In the genomic region with DNA sequence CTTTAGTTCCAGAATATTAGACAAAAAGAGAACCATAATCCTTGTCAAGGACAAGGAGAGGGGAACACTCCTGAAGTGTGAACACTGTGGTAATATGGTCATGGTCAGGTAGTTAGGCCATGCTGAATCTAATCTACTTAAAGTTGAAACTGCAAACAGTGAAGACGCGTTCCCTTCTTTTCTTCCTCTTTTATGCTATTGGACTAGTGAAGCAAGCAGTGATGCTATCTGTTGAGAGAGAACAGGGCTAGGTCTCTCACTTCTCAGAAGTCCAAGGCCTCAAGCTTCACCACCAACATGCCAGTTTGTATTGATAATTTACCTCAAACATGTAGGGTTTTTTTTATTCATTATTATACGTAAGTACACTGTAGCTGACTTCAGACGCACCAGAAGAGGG, we compare ENCODE assay signal across 14 mouse cellular contexts.
"Had no signal": no experiment of that assay in that cellular context is flagged by ENCODE, and none has a peak within 500 bp of the region (broad histone marks: within the 10 kb centered on the region; RNA-seq: fewer than 3 reads in every experiment).

No protein-coding gene starts in this region.

- H3K36me3 ChIP-seq: liver, embryonic 12.5 days; midbrain, embryonic 12.5 days; midbrain, embryonic 15.5 days; neural tube, embryonic 12.5 days; stomach, embryonic 15.5 days had no signal

- ATAC-seq: liver, embryonic 12.5 days; midbrain, embryonic 15.5 days had no signal

- H3K27me3 ChIP-seq: midbrain, embryonic 12.5 days; midbrain, embryonic 15.5 days; neural tube, embryonic 12.5 days; stomach, embryonic 15.5 days had no signal

- H3K4me2 ChIP-seq: liver, embryonic 12.5 days; lung, embryonic 14.5 days; midbrain, embryonic 12.5 days; midbrain, embryonic 15.5 days; neural tube, embryonic 12.5 days; stomach, embryonic 15.5 days had no signal

- H3K4me1 ChIP-seq: liver, embryonic 12.5 days; midbrain, embryonic 15.5 days; neural tube, embryonic 12.5 days; stomach, embryonic 15.5 days had no signal

- H3K9me3 ChIP-seq: liver, embryonic 12.5 days; midbrain, embryonic 12.5 days; midbrain, embryonic 15.5 days; neural tube, embryonic 12.5 days; stomach, embryonic 15.5 days had no signal

- DNase-seq: lung, adult 18-20 months; lung, embryonic 14.5 days; lung, postnatal 10 days; lung, postnatal 4 days; right cerebral cortex, postnatal 14 days; thymus, adult 2 months; thymus, postnatal 25 days had no signal

- H3K4me3 ChIP-seq: liver, embryonic 12.5 days; midbrain, embryonic 12.5 days; midbrain, embryonic 15.5 days; neural tube, embryonic 12.5 days; stomach, embryonic 15.5 days had no signal

- H3K9ac ChIP-seq: liver, embryonic 12.5 days; liver, embryonic 14.5 days; lung, embryonic 14.5 days; midbrain, embryonic 12.5 days; midbrain, embryonic 15.5 days; neural tube, embryonic 12.5 days; stomach, embryonic 15.5 days had no signal

- H3K27ac ChIP-seq: liver, embryonic 12.5 days; liver, embryonic 14.5 days; midbrain, embryonic 12.5 days; midbrain, embryonic 15.5 days; neural tube, embryonic 12.5 days; stomach, embryonic 15.5 days; stomach, postnatal 0 days had no signal
